ENCODE assay signal across 8 mouse cellular contexts in genomic region chrX:53269289-53270062, GRCm38 (mm10). TPM values are rescaled to one million over a fixed set of nuclear protein-coding genes. Genes with fewer than 3 reads are reported as not detected.
A peak's percentile ranks its signal among the peaks of the same experiment; 100 is the strongest.
DNase-seq lines count a peak whose midpoint lies in the region; ATAC-seq lines count a peak whose summit lies in the region.

Fam122b (minus strand) TSS chrX:53269805.

- no peaks in the 10 kb centered on the region for H3K36me3 ChIP-seq in hindbrain, embryonic 13.5 days

- no peaks in the 10 kb centered on the region for H3K27me3 ChIP-seq in hindbrain, embryonic 13.5 days

- peaks cover 6% of the 10 kb centered on the region for H3K4me1 ChIP-seq in hindbrain, embryonic 13.5 days (replicated peaks)

- H3K4me3 ChIP-seq in hindbrain, embryonic 13.5 days: peak within 1 kb of the TSS; percentile 58

- peak; percentile 93 for DNase-seq in Muller cell, postnatal 12 days (ENCODE audit: inconsistent ontology term)
- peak; percentile 91 for DNase-seq in cerebellum, adult 9-11 months
- DNase-seq in frontal cortex, postnatal 10 days (ENCODE audit: low spot score in 2 of 2): peak; percentile 83 to 87
- DNase-seq in layer of hippocampus, postnatal 25 days (ENCODE audit: extremely low spot score in 1 of 2, low spot score in 1 of 2): peak; percentile 61 to 74
- peak; percentile 92 for DNase-seq in lung, postnatal 25 days (ENCODE audit: low spot score)
- peak; percentile 93 for DNase-seq in retina, embryonic 14.5 days (ENCODE audit: low spot score)
- DNase-seq in thymus, postnatal 4 days: peak; percentile 92

- ATAC-seq in hindbrain, embryonic 13.5 days (ENCODE audit: low FRiP score): peak; percentile 91

- peak within 1 kb of the TSS; percentile 84 for H3K27ac ChIP-seq in hindbrain, embryonic 13.5 days

- peak within 1 kb of the TSS; percentile 69 for H3K9ac ChIP-seq in hindbrain, embryonic 13.5 days

- peak within 1 kb of the TSS; percentile 61 for H3K4me2 ChIP-seq in hindbrain, embryonic 13.5 days

- WGBS in hindbrain, embryonic 13.5 days: 15% methylated on average over 37 of the region's 40 CpGs

- H3K9me3 ChIP-seq in hindbrain, embryonic 13.5 days: no peaks in the 10 kb centered on the region

RNA-seq across cellular contexts. Expression of gene Fam122b, which starts in this region (rescaled TPM):
- polyA plus RNA-seq in hindbrain, embryonic 13.5 days (2015; fragmentation: Nextera tagmentation; extraction: Ambion mirVana): 3.4 and 4.0 TPM in 2 replicates
- total RNA-seq in layer of hippocampus, postnatal 25 days (2021): 1 to 10 TPM; 2.7 to 3.6 TPM

Comparison
In these comparisons a context has a peak if more than half of its experiments do, and no peak if none do; other contexts are left out.
1. Peak in every context shown above with its lines: DNase-seq, ATAC-seq, H3K4me3 ChIP-seq and H3K27ac ChIP-seq.